Mouse (Mus musculus): Measurements from ENCODE around the gene Nelfb. TPM values are rescaled to one million over a fixed set of nuclear protein-coding genes. Genes with fewer than 3 reads are reported as not detected.
A peak's percentile ranks its signal among the peaks of the same experiment; 100 is the strongest.

Nelfb gene
- polyA plus RNA-seq, 1 experiment = 22.9 TPM

- H3K36me3 ChIP-seq (replicated peaks; ENCODE audit: low read length) = peaks cover 35% of the 10 kb centered on the region
- H3K4me3 ChIP-seq (replicated peaks) = no peak overlapping the region
- no peaks in the 10 kb centered on the region for H3K9me3 ChIP-seq
- peaks cover 27% of the 10 kb centered on the region for H3K27me3 ChIP-seq (replicated peaks)
- TF ChIP-seq FLI1 (IDR thresholded peaks at IDR 0.05; ENCODE audit: low read length) = no peak
- TF ChIP-seq GATA1 (IDR thresholded peaks at IDR 0.05; ENCODE audit: borderline replicate concordance, low read length) = no peak
- peaks cover 54% of the 10 kb centered on the region for H3K4me1 ChIP-seq
Observed at GRCm38 (mm10) chr2:25187841-25188240, 23.4 kb downstream of the Nelfb start.

DNA sequence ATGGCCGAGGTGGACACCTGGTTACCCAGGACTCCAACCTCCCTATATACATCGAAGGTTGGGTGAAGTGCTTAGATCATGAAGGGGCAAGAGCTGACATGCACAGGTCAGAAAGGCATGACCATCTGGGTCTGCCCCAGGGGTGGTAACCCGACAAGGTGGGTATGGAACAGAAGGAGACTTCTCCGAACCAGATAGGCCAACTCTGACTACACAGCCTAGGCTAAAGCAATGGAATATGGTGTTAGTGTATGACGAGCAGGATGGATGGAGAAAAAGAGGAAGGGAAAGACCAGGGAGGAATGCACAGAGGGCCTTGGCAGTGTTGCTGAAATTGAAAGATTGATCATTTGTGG, 24.7 kb downstream of the Nelfb start:
- peak overlapping the region; percentile 90 for H3K4me3 ChIP-seq (replicated peaks)
- H3K4me1 ChIP-seq = peaks cover 62% of the 10 kb centered on the region
- no peaks in the 10 kb centered on the region for H3K9me3 ChIP-seq
- H3K36me3 ChIP-seq (replicated peaks; ENCODE audit: low read length) = peaks cover 27% of the 10 kb centered on the region
- TF ChIP-seq FLI1 (IDR thresholded peaks at IDR 0.05; ENCODE audit: low read length) (no peak), GATA1 (IDR thresholded peaks at IDR 0.05; ENCODE audit: borderline replicate concordance, low read length) (no peak)
- peaks cover 27% of the 10 kb centered on the region for H3K27me3 ChIP-seq (replicated peaks)

GRCm38 (mm10) chr2:25185625-25186574, 25.4 kb downstream of the Nelfb start:
- H3K27me3 ChIP-seq (replicated peaks) = peaks cover 32% of the 10 kb centered on the region

DNA sequence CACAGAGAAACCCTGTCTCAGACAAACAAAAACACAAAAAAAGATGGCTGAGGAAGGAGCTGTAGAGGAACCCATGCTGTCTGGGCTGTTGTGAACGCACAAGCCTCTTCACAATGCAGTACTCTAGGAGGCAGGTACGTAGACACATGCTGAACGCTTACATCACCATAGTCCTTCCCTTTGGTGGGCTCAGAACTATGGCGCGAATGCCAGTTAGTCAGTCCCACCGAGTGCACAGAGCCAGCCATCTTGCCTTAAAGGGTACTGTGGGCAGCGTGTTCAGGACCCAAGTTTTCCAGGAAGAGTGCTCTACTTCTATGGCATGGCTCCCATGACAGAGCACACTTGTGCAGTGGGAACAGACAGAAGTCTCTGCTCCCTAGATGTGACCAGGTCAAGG, 26.8 kb downstream of the Nelfb start:
- TF ChIP-seq FLI1 (IDR thresholded peaks at IDR 0.05; ENCODE audit: low read length) = no peak
- TF ChIP-seq GATA1 (IDR thresholded peaks at IDR 0.05; ENCODE audit: borderline replicate concordance, low read length) = no peak
- Histone ChIP-seq H3K4me3 (replicated peaks) (peak overlapping the region; percentile 3), H3K36me3 (replicated peaks; ENCODE audit: low read length) (peaks cover 14% of the 10 kb centered on the region), H3K4me1 (peaks cover 75% of the 10 kb centered on the region), H3K27me3 (replicated peaks) (peaks cover 39% of the 10 kb centered on the region), H3K9me3 (no peaks in the 10 kb centered on the region)

More at GRCm38 (mm10) chr2:25185625-25186574, 25.4 kb downstream of the Nelfb start:
- Histone ChIP-seq H3K4me1 (peaks cover 65% of the 10 kb centered on the region), H3K9me3 (no peaks in the 10 kb centered on the region), H3K36me3 (replicated peaks; ENCODE audit: low read length) (peaks cover 20% of the 10 kb centered on the region), H3K4me3 (replicated peaks) (peak overlapping the region; percentile 90)
- no peak for TF ChIP-seq FLI1 (IDR thresholded peaks at IDR 0.05; ENCODE audit: low read length)
- no peak for TF ChIP-seq GATA1 (IDR thresholded peaks at IDR 0.05; ENCODE audit: borderline replicate concordance, low read length)

DNA sequence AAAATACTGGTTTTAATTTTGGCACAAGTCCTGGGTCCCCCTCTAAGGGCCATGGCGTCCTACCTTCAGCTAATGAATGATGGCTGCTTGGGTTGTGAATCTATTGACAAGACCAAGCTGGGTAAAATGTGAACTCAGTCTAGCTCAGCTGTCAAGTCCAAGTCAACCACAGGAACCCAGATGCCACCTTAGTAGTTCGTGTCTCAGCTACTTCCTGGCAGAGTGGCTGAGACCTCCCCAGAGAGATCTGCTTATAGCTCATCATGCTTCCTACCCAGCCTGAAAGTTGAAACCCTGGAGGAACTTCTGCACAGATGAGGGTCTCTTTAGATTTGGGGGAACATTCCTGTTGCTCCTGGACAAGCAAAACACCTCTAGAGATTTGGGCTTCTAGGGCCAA, 28.0 kb downstream of the Nelfb start:
- peaks cover 84% of the 10 kb centered on the region for H3K4me1 ChIP-seq
- TF ChIP-seq FLI1 (IDR thresholded peaks at IDR 0.05; ENCODE audit: low read length) = no peak
- no peak for TF ChIP-seq GATA1 (IDR thresholded peaks at IDR 0.05; ENCODE audit: borderline replicate concordance, low read length)
- peaks cover 46% of the 10 kb centered on the region for H3K27me3 ChIP-seq (replicated peaks)

GRCm38 (mm10) chr2:25182664-25183063, 28.6 kb downstream of the Nelfb start:
- H3K27me3 ChIP-seq (replicated peaks) = peaks cover 53% of the 10 kb centered on the region

More for the DNA sequence above, 28.0 kb downstream of the Nelfb start:
- Histone ChIP-seq H3K4me3 (replicated peaks) (peak overlapping the region; percentile 56), H3K36me3 (replicated peaks; ENCODE audit: low read length) (peaks cover 14% of the 10 kb centered on the region), H3K9me3 (no peaks in the 10 kb centered on the region)

GRCm38 (mm10) chr2:25181891-25182397, 29.3 kb downstream of the Nelfb start:
- TF ChIP-seq FLI1 (IDR thresholded peaks at IDR 0.05; ENCODE audit: low read length) = no peak
- TF ChIP-seq GATA1 (IDR thresholded peaks at IDR 0.05; ENCODE audit: borderline replicate concordance, low read length) = no peak
- peaks cover 60% of the 10 kb centered on the region for H3K27me3 ChIP-seq (replicated peaks)
- H3K4me1 ChIP-seq = peaks cover 95% of the 10 kb centered on the region
- H3K4me3 ChIP-seq (replicated peaks) = peak overlapping the region; percentile 96
- H3K36me3 ChIP-seq (replicated peaks; ENCODE audit: low read length) = peaks cover 10% of the 10 kb centered on the region
- H3K9me3 ChIP-seq = no peaks in the 10 kb centered on the region

More at GRCm38 (mm10) chr2:25182664-25183063, 28.6 kb downstream of the Nelfb start:
- TF ChIP-seq GATA1 (IDR thresholded peaks at IDR 0.05; ENCODE audit: borderline replicate concordance, low read length) (no peak), FLI1 (IDR thresholded peaks at IDR 0.05; ENCODE audit: low read length) (no peak)
- Histone ChIP-seq H3K4me3 (replicated peaks) (peak overlapping the region; percentile 96), H3K4me1 (peaks cover 91% of the 10 kb centered on the region), H3K36me3 (replicated peaks; ENCODE audit: low read length) (peaks cover 14% of the 10 kb centered on the region), H3K9me3 (no peaks in the 10 kb centered on the region)

GRCm38 (mm10) chr2:25180973-25181890, 30.1 kb downstream of the Nelfb start:
- Histone ChIP-seq H3K4me1 (peaks cover 96% of the 10 kb centered on the region), H3K9me3 (no peaks in the 10 kb centered on the region), H3K36me3 (replicated peaks; ENCODE audit: low read length) (peaks cover 8% of the 10 kb centered on the region), H3K4me3 (replicated peaks) (peak overlapping the region; percentile 96), H3K27me3 (replicated peaks) (peaks cover 62% of the 10 kb centered on the region)
- no peak for TF ChIP-seq GATA1 (IDR thresholded peaks at IDR 0.05; ENCODE audit: borderline replicate concordance, low read length)
- TF ChIP-seq FLI1 (IDR thresholded peaks at IDR 0.05; ENCODE audit: low read length) = no peak

DNA sequence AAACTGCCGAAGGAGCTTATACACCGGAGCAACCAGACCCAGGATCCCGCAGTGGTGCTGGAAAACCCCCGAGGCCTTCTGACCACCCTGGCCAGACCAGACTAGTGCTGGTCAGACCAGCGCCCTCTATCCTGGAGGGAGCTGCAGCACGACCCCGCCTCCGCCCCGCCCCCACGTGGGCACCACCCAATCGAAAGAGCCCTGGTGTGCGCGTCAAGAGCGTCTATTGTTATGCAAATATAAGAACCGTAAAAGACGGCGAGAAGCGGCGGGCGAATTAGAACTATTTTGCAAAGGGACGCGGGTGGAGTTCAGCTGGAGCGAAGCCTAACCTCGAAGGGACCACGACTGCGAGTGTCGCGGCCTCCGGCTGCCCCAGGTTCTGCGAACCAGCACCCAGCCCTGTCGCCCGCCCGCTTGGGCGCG, 30.8 kb downstream of the Nelfb start, which contains the start of gene Nrarp:
Gene Nrarp (plus strand): TSS at position 281 of the 426 bp plus-strand sequence.
- peaks cover 92% of the 10 kb centered on the region for H3K4me1 ChIP-seq
- TF ChIP-seq GATA1 (IDR thresholded peaks at IDR 0.05; ENCODE audit: borderline replicate concordance, low read length) (no peak), FLI1 (IDR thresholded peaks at IDR 0.05; ENCODE audit: low read length) (no peak)
- peaks cover 7% of the 10 kb centered on the region for H3K36me3 ChIP-seq (replicated peaks; ENCODE audit: low read length)
- no peaks in the 10 kb centered on the region for H3K9me3 ChIP-seq
- H3K4me3 ChIP-seq (replicated peaks) = peak within 1 kb of the TSS; percentile 96
- H3K27me3 ChIP-seq (replicated peaks) = peaks cover 62% of the 10 kb centered on the region
